Mouse (Mus musculus) neural tube, embryonic 13.5 days (tissue): ENCODE measurements around the gene Spink2. TPM values are rescaled to one million over a fixed set of nuclear protein-coding genes. Genes with fewer than 3 reads are reported as not detected.

Experiments used
- ATAC-seq: fragments of 200-750 bp; cut with Nextera tagmentation; 2 replicates; pipeline ENCODE4 v1.8.0; 2017; ENCODE audit warnings: low read depth, mild to moderate bottlenecking, moderate TSS enrichment, moderate library complexity
- H3K27ac ChIP-seq: fragments of 300-500 bp; sonication (generic); replicated peaks from 2 replicates; pipeline ENCODE4 v1.5.1; 2015; ENCODE audit warnings: moderate library complexity, mild to moderate bottlenecking, inconsistent platforms
- H3K27me3 ChIP-seq: fragments of 300-500 bp; sonication (generic); 2 replicates; pipeline ENCODE4 v1.6.1; 2015; ENCODE audit warnings: mild to moderate bottlenecking, inconsistent platforms
- H3K36me3 ChIP-seq: fragments of 300-500 bp; sonication (generic); 2 replicates; pipeline ENCODE4 v1.6.1; 2015; ENCODE audit warnings: mild to moderate bottlenecking, inconsistent platforms
- H3K4me1 ChIP-seq: fragments of 300-500 bp; sonication (generic); replicated peaks from 2 replicates; pipeline ENCODE4 v1.6.1; 2015; ENCODE audit warnings: inconsistent platforms
- H3K4me2 ChIP-seq: fragments of 300-500 bp; sonication (generic); 2 replicates; pipeline ENCODE4 v1.6.1; 2015; ENCODE audit warnings: inconsistent platforms, mild to moderate bottlenecking, moderate library complexity
- H3K4me3 ChIP-seq: fragments of 300-500 bp; sonication (generic); 2 replicates; pipeline ENCODE4 v1.5.1; 2015; ENCODE audit warnings: mild to moderate bottlenecking, inconsistent platforms
- H3K9ac ChIP-seq: fragments of 300-500 bp; sonication (generic); 2 replicates; pipeline ENCODE4 v1.6.1; 2015; ENCODE audit warnings: moderate library complexity, mild to moderate bottlenecking, inconsistent platforms
- H3K9me3 ChIP-seq: fragments of 300-500 bp; sonication (generic); 2 replicates; pipeline ENCODE4 v1.6.1; 2016; ENCODE audit warnings: inconsistent platforms
- WGBS: fragments of 180-500 bp; shearing (Covaris S2); methylation state at CpG from one replicate; pipeline ENCODE4 v1.1.7; 2015; 5-methylcytosine and 5-hydroxymethylcytosine counted together
- polyA plus RNA-seq: library from polyadenylated mRNA; unstranded; fragments of >200 nt; fragmentation: Nextera tagmentation; extraction: Ambion mirVana; gene quantifications from 2 replicates; pipeline ENCODE4 v1.2.1, GENCODE M21; 2015

The Spink2 gene
- polyA plus RNA-seq, 1 experiment from 2014 or later: 5.1 TPM

GRCm38 (mm10) chr5:77163597-77163996 lies 47.7 kb downstream of the Spink2 start:
- Histone ChIP-seq H3K27ac (no peak overlapping the region), H3K4me1 (no peaks in the 10 kb centered on the region), H3K9ac (no peak overlapping the region), H3K4me2 (no peak overlapping the region), H3K27me3 (no peaks in the 10 kb centered on the region), H3K4me3 (no peak overlapping the region), H3K36me3 (no peaks in the 10 kb centered on the region), H3K9me3 (no peaks in the 10 kb centered on the region)
- WGBS: 83% methylated on average over 7 of the region's 7 CpGs
- no peak for ATAC-seq

GRCm38 (mm10) chr5:77162566-77162965 lies 48.7 kb downstream of the Spink2 start:
- H3K4me2 ChIP-seq: no peak overlapping the region
- H3K36me3 ChIP-seq: no peaks in the 10 kb centered on the region
- H3K9ac ChIP-seq: no peak overlapping the region
- H3K4me1 ChIP-seq: peaks cover 7% of the 10 kb centered on the region
- H3K27ac ChIP-seq: no peak overlapping the region
- no peak overlapping the region for H3K4me3 ChIP-seq
- H3K9me3 ChIP-seq: no peaks in the 10 kb centered on the region
- H3K27me3 ChIP-seq: no peaks in the 10 kb centered on the region
- 97% methylated on average over 3 of the region's 3 CpGs for WGBS
- ATAC-seq: no peak

- H3K4me2 ChIP-seq: no peak overlapping the region
- H3K9ac ChIP-seq: no peak overlapping the region
- 44% methylated on average over 14 of the region's 14 CpGs for WGBS
- H3K4me1 ChIP-seq: peaks cover 11% of the 10 kb centered on the region
- no peaks in the 10 kb centered on the region for H3K27me3 ChIP-seq
- H3K36me3 ChIP-seq: no peaks in the 10 kb centered on the region
- ATAC-seq: no peak
- no peak overlapping the region for H3K4me3 ChIP-seq
- H3K27ac ChIP-seq: no peak overlapping the region
- H3K9me3 ChIP-seq: no peaks in the 10 kb centered on the region
Measured at GRCm38 (mm10) chr5:77157777-77158540, 53.3 kb downstream of the Spink2 start.

GRCm38 (mm10) chr5:77156938-77157337 lies 54.3 kb downstream of the Spink2 start:
- Histone ChIP-seq H3K27me3 (no peaks in the 10 kb centered on the region), H3K36me3 (no peaks in the 10 kb centered on the region), H3K4me2 (no peak overlapping the region), H3K4me3 (no peak overlapping the region), H3K9ac (no peak overlapping the region), H3K4me1 (peaks cover 11% of the 10 kb centered on the region), H3K27ac (no peak overlapping the region; the same call in 1 of the 2 replicates), H3K9me3 (no peaks in the 10 kb centered on the region)
- 60% methylated on average over 5 of the region's 5 CpGs for WGBS
- no peak for ATAC-seq

GRCm38 (mm10) chr5:77155526-77155925 lies 55.7 kb downstream of the Spink2 start:
- no peak overlapping the region for H3K4me2 ChIP-seq
- peaks cover 11% of the 10 kb centered on the region for H3K4me1 ChIP-seq
- H3K36me3 ChIP-seq: no peaks in the 10 kb centered on the region
- H3K27ac ChIP-seq: no peak overlapping the region
- H3K4me3 ChIP-seq: no peak overlapping the region
- WGBS: 92% methylated on average over 12 of the region's 12 CpGs
- no peak overlapping the region for H3K9ac ChIP-seq
- no peaks in the 10 kb centered on the region for H3K27me3 ChIP-seq
- ATAC-seq: no peak
- no peaks in the 10 kb centered on the region for H3K9me3 ChIP-seq

Other genes starting within 250 kb of the Spink2 start
- 84.6 and 89.7 TPM in 2 replicates for gene Srp72, start 236.8 kb downstream of the Spink2 start, polyA plus RNA-seq
- not detected in 2 replicates for gene Arl9, start 207.4 kb downstream of the Spink2 start, polyA plus RNA-seq
- gene Thegl, start 195.4 kb downstream of the Spink2 start, polyA plus RNA-seq: 0.18 and 1.1 TPM in 2 replicates
- gene Hopx, start 96.3 kb downstream of the Spink2 start, polyA plus RNA-seq: 8.8 and 9.2 TPM in 2 replicates
- gene Rest, start 54.0 kb upstream of the Spink2 start, polyA plus RNA-seq: 9.7 and 12.5 TPM in 2 replicates
- gene Noa1, start 98.6 kb upstream of the Spink2 start, polyA plus RNA-seq: 34.4 and 36.0 TPM in 2 replicates
- 62.3 and 71.8 TPM in 2 replicates for gene Polr2b, start 98.7 kb upstream of the Spink2 start, polyA plus RNA-seq
- 51.8 and 62.6 TPM in 2 replicates for gene Igfbp7, start 196.6 kb upstream of the Spink2 start, polyA plus RNA-seq